Mouse (Mus musculus): ENCODE results near the gene Lrfn2.

The Lrfn2 gene

GRCm38 (mm10) chr17:48931621-48932405 lies at the start of gene Lrfn2:
Gene Lrfn2 (plus strand): TSS chr17:48932379.
- DNase-seq (ENCODE audit: low spot score in 2 of 2), result peak; percentile 79 to 83

GRCm38 (mm10) chr17:48887472-48888385 lies 44.5 kb upstream of the Lrfn2 start:
- peak; percentile 74 to 82 for DNase-seq (ENCODE audit: low spot score in 2 of 2)

GRCm38 (mm10) chr17:48905286-48906040 lies 26.7 kb upstream of the Lrfn2 start:
- DNase-seq (ENCODE audit: low spot score in 2 of 2), result no peak

- DNase-seq (ENCODE audit: low spot score in 2 of 2), result no peak
These were observed 18.7 kb upstream of the Lrfn2 start for GRCm38 (mm10) chr17:48913437-48913836.

- no peak for DNase-seq (ENCODE audit: low spot score in 2 of 2)
These were observed 14.8 kb upstream of the Lrfn2 start for GRCm38 (mm10) chr17:48917411-48917810.

GRCm38 (mm10) chr17:48918458-48918857 lies 13.7 kb upstream of the Lrfn2 start:
- DNase-seq (ENCODE audit: low spot score in 2 of 2), result no peak

GRCm38 (mm10) chr17:48922905-48923304 lies 9.3 kb upstream of the Lrfn2 start:
- DNase-seq (ENCODE audit: low spot score in 2 of 2), result peak in 1 of 2 experiments; percentile 48

- DNase-seq (ENCODE audit: low spot score in 2 of 2), result no peak
These were observed 6.8 kb upstream of the Lrfn2 start for GRCm38 (mm10) chr17:48925426-48925825.

- DNase-seq (ENCODE audit: low spot score in 2 of 2), result no peak
These were observed 1.2 kb upstream of the Lrfn2 start for GRCm38 (mm10) chr17:48930994-48931393.

- no peak for DNase-seq (ENCODE audit: low spot score in 2 of 2)
These were observed 277 bp downstream of the Lrfn2 start for GRCm38 (mm10) chr17:48932406-48932906.

- no peak for DNase-seq (ENCODE audit: low spot score in 2 of 2)
These were observed 737 bp downstream of the Lrfn2 start for GRCm38 (mm10) chr17:48932916-48933315.

- no peak for DNase-seq (ENCODE audit: low spot score in 2 of 2)
These were observed 3.0 kb downstream of the Lrfn2 start for GRCm38 (mm10) chr17:48935201-48935600.

- no peak for DNase-seq (ENCODE audit: low spot score in 2 of 2)
These were observed 4.4 kb downstream of the Lrfn2 start for GRCm38 (mm10) chr17:48936445-48937141.

GRCm38 (mm10) chr17:48938711-48939220 lies 6.6 kb downstream of the Lrfn2 start:
- no peak for DNase-seq (ENCODE audit: low spot score in 2 of 2)

GRCm38 (mm10) chr17:48946315-48946714 lies 14.1 kb downstream of the Lrfn2 start:
- no peak for DNase-seq (ENCODE audit: low spot score in 2 of 2)

- no peak for DNase-seq (ENCODE audit: low spot score in 2 of 2)
These were observed 14.6 kb downstream of the Lrfn2 start for GRCm38 (mm10) chr17:48946765-48947164.

GRCm38 (mm10) chr17:48951250-48951649 lies 19.1 kb downstream of the Lrfn2 start:
- no peak for DNase-seq (ENCODE audit: low spot score in 2 of 2)

- DNase-seq (ENCODE audit: low spot score in 2 of 2), result no peak
These were observed 24.0 kb downstream of the Lrfn2 start for GRCm38 (mm10) chr17:48956033-48956631.

GRCm38 (mm10) chr17:48960161-48960698 lies 28.1 kb downstream of the Lrfn2 start:
- DNase-seq (ENCODE audit: low spot score in 2 of 2), result no peak

GRCm38 (mm10) chr17:48962646-48963045 lies 30.5 kb downstream of the Lrfn2 start:
- no peak for DNase-seq (ENCODE audit: low spot score in 2 of 2)
